Mouse (Mus musculus) c-Kit-positive CD71-negative TER-119-negative erythroid progenitor cells, embryonic 14.5 days (primary cell): ENCODE data around the gene Plekhg4.

Experiments
- DNase-seq: peaks from one replicate; pipeline ENCODE4 v3.0.0-alpha.2; 2013; ENCODE audit warnings: low read depth

Gene Plekhg4

GRCm38 (mm10) chr8:105404496-105404895 lies 31.4 kb downstream of the Plekhg4 start:
- DNase-seq = no peak

- no peak for DNase-seq
Measured at GRCm38 (mm10) chr8:105406416-105406815, 33.3 kb downstream of the Plekhg4 start.

DNA sequence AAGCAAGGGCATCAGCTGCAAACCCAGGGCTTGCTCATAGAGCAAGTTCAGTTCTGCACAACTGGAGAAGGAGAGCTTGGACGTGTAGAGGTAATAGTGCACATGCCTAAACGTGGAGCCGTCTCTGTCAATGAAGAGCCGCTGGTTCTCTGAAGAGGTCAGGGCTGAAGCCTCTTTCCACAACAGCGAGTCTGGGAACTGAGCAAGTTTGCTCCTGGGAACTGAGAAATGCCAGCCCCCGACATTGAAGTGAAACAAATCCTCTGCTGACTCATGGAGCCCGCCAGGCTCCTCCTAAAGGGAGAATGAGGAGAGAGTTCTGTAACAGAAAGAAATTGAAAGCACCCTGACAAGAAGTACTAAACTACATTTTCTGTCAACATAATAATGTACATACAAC lies 35.3 kb downstream of the Plekhg4 start:
- no peak for DNase-seq

DNA sequence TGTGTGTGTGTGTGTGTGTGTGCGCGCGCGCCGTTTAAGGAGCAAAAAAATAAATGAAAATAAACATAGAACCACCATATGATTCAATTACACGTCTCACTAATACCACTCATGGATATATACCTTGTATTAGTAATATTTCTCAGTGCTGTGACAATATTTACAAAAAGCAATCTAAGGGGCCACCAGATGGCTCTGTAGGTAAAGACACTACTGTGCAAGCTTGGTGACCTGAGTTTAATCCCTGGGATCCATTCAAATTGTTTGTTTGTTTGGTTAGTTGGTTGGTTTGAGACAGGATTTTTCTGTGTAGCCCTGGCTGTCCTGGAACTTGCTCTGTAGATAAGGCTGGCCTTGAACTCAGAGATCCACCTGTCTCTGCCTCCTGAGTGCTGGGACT lies 36.9 kb downstream of the Plekhg4 start:
- DNase-seq = no peak

DNA sequence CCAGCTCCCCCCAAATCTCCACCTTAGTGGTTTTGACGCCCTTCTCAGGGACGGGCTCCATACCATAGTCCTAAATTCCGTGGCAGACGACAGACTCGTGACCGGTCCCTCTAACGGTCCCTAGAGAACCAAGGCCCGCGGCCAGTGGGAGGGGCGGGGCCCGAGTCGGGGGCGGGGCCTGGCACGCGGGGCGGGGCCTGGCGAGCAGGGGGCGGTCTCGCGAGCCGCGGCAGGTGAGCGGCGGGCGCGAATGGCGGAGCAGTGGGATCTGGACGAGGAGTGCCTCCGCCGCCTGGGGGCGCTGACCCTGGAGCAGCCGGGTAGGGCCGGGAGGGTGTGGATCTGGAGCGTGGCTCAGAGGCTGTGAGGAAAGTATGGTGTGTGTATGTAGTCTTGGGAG lies 40.3 kb downstream of the Plekhg4 start, which contains the start of the genes Kctd19 and Lrrc36:
TSS of gene Kctd19 (minus strand) at position 112 of the 400 bp plus-strand sequence.
TSS of gene Lrrc36 (plus strand) at position 181 of the 400 bp plus-strand sequence.
- DNase-seq = peak; percentile 44

DNA sequence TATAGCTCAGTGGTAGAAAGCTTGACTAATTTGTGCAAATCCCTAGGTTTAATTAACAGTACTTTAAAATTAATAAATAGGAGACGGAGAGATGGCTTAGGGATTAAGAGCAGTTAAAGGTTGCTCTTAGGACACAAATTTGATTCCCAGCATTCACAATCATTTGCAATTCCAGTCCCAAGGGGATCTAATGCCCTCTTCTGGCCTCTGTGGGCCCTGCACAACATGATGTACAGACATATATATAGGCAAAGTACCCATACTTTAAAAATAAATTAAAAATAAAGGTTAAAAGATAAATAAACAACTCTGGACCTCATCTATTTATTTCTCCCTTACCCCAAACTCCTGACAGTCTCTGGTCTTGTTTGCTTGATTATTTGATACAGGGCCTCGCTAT lies 45.9 kb downstream of the Plekhg4 start:
- DNase-seq = no peak

GRCm38 (mm10) chr8:105419800-105420199 lies 46.7 kb downstream of the Plekhg4 start:
- DNase-seq = no peak

DNA sequence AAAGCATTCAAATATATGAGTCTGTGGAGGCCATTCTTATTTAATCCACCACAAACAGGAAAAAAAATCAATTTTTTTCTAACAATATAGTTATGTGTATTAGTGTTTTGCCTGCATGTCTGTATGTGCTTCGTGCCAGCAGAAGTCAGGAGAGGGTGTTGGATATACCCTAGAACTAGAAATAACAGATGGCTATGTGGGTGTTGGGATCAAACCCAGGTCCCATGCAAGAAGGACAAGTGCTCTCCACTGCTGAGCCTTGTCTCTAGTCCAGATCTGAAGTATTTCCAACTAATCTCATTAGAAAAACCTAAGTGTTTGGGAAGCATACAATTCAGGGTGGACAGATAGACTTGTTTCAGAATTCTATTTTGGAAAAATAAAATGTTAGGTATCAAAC lies 48.9 kb downstream of the Plekhg4 start:
- DNase-seq = no peak

- no peak for DNase-seq
Measured at GRCm38 (mm10) chr8:105426878-105427277, 53.8 kb downstream of the Plekhg4 start.

DNA sequence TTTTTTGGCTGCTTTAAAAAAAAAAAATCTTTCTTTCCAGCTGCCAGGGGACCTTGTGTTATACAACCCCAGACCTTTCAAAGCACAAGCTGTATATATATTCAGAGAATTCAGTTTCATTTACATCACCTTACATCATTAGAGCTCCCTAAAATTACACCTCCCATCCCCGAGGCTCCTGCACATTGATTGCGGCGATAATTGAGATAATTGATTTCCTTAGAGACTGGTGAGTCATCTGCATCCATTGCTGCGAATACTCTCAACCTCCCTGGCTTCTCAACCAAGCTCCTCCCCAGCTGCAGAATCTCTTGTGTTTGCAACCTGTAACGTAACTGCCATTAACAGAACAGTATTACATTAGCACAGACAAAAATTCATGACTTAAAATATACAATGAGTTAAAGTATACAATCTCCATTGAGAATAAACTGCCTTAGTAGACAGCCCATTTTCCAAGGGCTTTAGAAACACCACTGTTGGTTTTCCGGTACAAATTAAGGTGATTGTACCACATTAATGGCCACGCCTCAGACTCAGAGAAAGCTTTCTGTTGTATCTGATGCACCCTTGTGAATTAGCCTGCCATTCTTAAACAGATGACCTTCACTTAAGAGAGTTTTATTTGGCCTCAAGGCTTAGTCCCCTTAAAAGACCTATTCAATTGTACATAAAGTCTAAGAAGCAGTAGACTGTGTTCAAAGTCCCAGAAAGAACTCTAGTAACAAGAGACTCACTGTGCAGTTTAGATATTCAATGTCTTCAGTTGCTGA lies 58.9 kb downstream of the Plekhg4 start:
- DNase-seq = no peak
